Mouse (Mus musculus): ENCODE data around the gene Pomgnt2. TPM values are rescaled to one million over a fixed set of nuclear protein-coding genes. Genes with fewer than 3 reads are reported as not detected.

Gene Pomgnt2
- total RNA-seq (2012; rRNA removed) (not detected in 2 replicates), total RNA-seq (2014; rRNA removed) (not detected in 2 replicates), polyA plus RNA-seq (2012; ENCODE audit: insufficient read length, low read depth) (not detected in 2 replicates)

GRCm38 (mm10) chr9:121997010-121997409 is at the start of gene Pomgnt2:
TSS of gene Pomgnt2 (minus strand) at chr9:121997110.
- Histone ChIP-seq H3K27ac (ENCODE audit: insufficient read depth, low read depth) (no peak within 1 kb of the TSS), H3K27me3 (replicated peaks) (peaks cover 37% of the 10 kb centered on the region), H3K4me2 (ENCODE audit: insufficient read depth, low read depth, poor library complexity, severe bottlenecking) (no peak within 1 kb of the TSS), H3K4me1 (ENCODE audit: control insufficient read depth in 1 of 2, insufficient read depth in 2 of 2) (peaks cover 4 to 25% of the 10 kb centered on the region in 2 experiments; a peak in 2 of 4 replicates), H3K9me3 (replicated peaks; ENCODE audit: low read length) (peaks cover 1% of the 10 kb centered on the region), H3K79me2 (replicated peaks; ENCODE audit: control insufficient read depth, extremely low read depth, insufficient read depth, poor library complexity, severe bottlenecking) (no peaks in the 10 kb centered on the region), H3K9ac (ENCODE audit: insufficient read depth, low read depth) (no peak within 1 kb of the TSS), H3K4me3 (replicated peaks in 1 of 3; ENCODE audit: low read depth in 2 of 3, low read length in 2 of 3, poor library complexity in 1 of 3) (no peak within 1 kb of the TSS), H3K36me3 (replicated peaks in 1 of 2; ENCODE audit: control insufficient read depth in 1 of 2, insufficient read depth in 1 of 2, low read length in 1 of 2) (no peaks in the 10 kb centered on the region)
- DNase-seq (ENCODE audit: extremely low read depth) = no peak
- no peak for TF ChIP-seq CTCF (conservative IDR thresholded peaks at IDR 0.05 in 1 of 2, IDR thresholded peaks at IDR 0.05 in 1 of 2; ENCODE audit: low read depth in 2 of 2, low read length in 2 of 2)
- dilution Hi-C loops (cut with MboI; ENCODE audit: extremely low pct_ligation_motif_present, extremely low pct_unique_long_range_greater_than_20kb, low sequenced_read_pairs) (no loop called here), in situ Hi-C loops (cut with MboI; ENCODE audit: low pct_ligation_motif_present, low pct_unique_long_range_greater_than_20kb, low sequenced_read_pairs) (loop anchor here (25.0 kb wide), 1 partner anchor 510 kb away; the partner anchor contains the start of gene Cck)

DNA sequence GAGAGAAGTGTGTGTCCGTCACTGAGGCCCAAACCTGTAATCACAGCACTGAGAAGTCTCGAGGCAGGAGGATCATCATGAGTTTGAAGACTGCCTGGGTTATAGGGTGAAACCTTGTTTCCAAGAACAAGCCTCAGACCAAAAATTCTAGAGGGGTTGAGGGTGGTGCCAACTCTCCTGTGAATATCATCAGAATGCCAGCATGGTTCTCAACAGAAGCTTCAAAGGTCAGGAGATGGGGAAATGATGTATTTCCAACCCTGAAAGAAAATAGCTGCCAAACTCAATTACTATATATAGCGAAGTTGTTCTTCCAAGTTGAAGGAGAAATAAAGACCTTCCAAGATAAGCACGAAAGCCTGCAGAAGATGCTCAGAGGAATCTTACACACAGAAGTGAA is 42.9 kb upstream of the Pomgnt2 start:
- no peak for DNase-seq (ENCODE audit: extremely low read depth)
- Histone ChIP-seq H3K79me2 (replicated peaks; ENCODE audit: control insufficient read depth, extremely low read depth, insufficient read depth, poor library complexity, severe bottlenecking) (no peaks in the 10 kb centered on the region), H3K36me3 (replicated peaks in 1 of 2; ENCODE audit: control insufficient read depth in 1 of 2, insufficient read depth in 1 of 2, low read length in 1 of 2) (no peaks in the 10 kb centered on the region), H3K4me1 (ENCODE audit: control insufficient read depth in 1 of 2, insufficient read depth in 2 of 2) (peaks cover 0 to 10% of the 10 kb centered on the region in 2 experiments; a peak in 2 of 4 replicates), H3K4me3 (replicated peaks in 1 of 3; ENCODE audit: low read depth in 2 of 3, low read length in 2 of 3, poor library complexity in 1 of 3) (no peak overlapping the region), H3K4me2 (ENCODE audit: insufficient read depth, low read depth, poor library complexity, severe bottlenecking) (no peak overlapping the region), H3K27me3 (replicated peaks) (no peaks in the 10 kb centered on the region), H3K9ac (ENCODE audit: insufficient read depth, low read depth) (no peak overlapping the region), H3K9me3 (replicated peaks; ENCODE audit: low read length) (no peaks in the 10 kb centered on the region), H3K27ac (ENCODE audit: insufficient read depth, low read depth) (no peak overlapping the region)
- TF ChIP-seq ZMIZ1 (IDR thresholded peaks at IDR 0.05; ENCODE audit: low read depth, low read length) = no peak
- no peak for TF ChIP-seq ETS1 (conservative IDR thresholded peaks at IDR 0.05; ENCODE audit: low read depth, low read length)
- TF ChIP-seq GABPA (IDR thresholded peaks at IDR 0.05; ENCODE audit: insufficient replicate concordance, low read depth, low read length) = no peak
- TF ChIP-seq ELF1 (IDR thresholded peaks at IDR 0.05; ENCODE audit: low read depth, low read length) = no peak
- no peak for TF ChIP-seq MEF2A (IDR thresholded peaks at IDR 0.05; ENCODE audit: borderline replicate concordance, low read depth, low read length)
- TF ChIP-seq NELFE (IDR thresholded peaks at IDR 0.05; ENCODE audit: low read depth, low read length) = no peak
- no peak for TF ChIP-seq SMC3 (IDR thresholded peaks at IDR 0.05; ENCODE audit: low read depth, low read length)
- TF ChIP-seq NRF1 (IDR thresholded peaks at IDR 0.05; ENCODE audit: low read depth, low read length) = no peak
- TF ChIP-seq MAZ (IDR thresholded peaks at IDR 0.05; ENCODE audit: low read depth, low read length) = no peak
- no peak for TF ChIP-seq TBP (conservative IDR thresholded peaks at IDR 0.05; ENCODE audit: low read depth, low read length)
- TF ChIP-seq MYC (IDR thresholded peaks at IDR 0.05; ENCODE audit: low read depth, low read length) = no peak
- TF ChIP-seq SIN3A (IDR thresholded peaks at IDR 0.05; ENCODE audit: low read length) = no peak
- TF ChIP-seq UBTF (IDR thresholded peaks at IDR 0.05; ENCODE audit: low read depth, low read length) = no peak
- dilution Hi-C loops (cut with MboI; ENCODE audit: extremely low pct_ligation_motif_present, extremely low pct_unique_long_range_greater_than_20kb, low sequenced_read_pairs) (no loop called here), in situ Hi-C loops (cut with MboI; ENCODE audit: low pct_ligation_motif_present, low pct_unique_long_range_greater_than_20kb, low sequenced_read_pairs) (loop anchor here (10.0 kb wide), 1 partner anchor 55 kb away; no protein-coding TSS in a partner anchor)

All from CH12.LX (cell line).